Mouse (Mus musculus) embryonic facial prominence, embryonic 15.5 days (tissue): ENCODE measurements around the gene Lefty1. TPM values are rescaled to one million over a fixed set of nuclear protein-coding genes. Genes with fewer than 3 reads are reported as not detected.
"Not testable (repeated sequence)": the region's sequence is repeated elsewhere in the genome, so short reads cannot be mapped to it uniquely, and the experiment has no call there.

ENCODE experiments used
- ATAC-seq: fragments of 200-750 bp; cut with Nextera tagmentation; 2 replicates; pipeline ENCODE4 v1.8.0; 2017; ENCODE audit warnings: low read depth, moderate TSS enrichment; ENCODE audit not compliant: insufficient number of reproducible peaks, low FRiP score, low TSS enrichment
- H3K27ac ChIP-seq: fragments of 300-500 bp; sonication (generic); replicated peaks from 2 replicates; pipeline ENCODE4 v1.5.1; 2015; ENCODE audit warnings: mild to moderate bottlenecking, inconsistent platforms
- H3K27me3 ChIP-seq: fragments of 300-500 bp; sonication (generic); 2 replicates; pipeline ENCODE4 v1.6.1; 2015; ENCODE audit warnings: inconsistent platforms
- H3K36me3 ChIP-seq: fragments of 300-500 bp; sonication (generic); 2 replicates; pipeline ENCODE4 v1.6.1; 2015; ENCODE audit warnings: mild to moderate bottlenecking, inconsistent platforms
- H3K4me1 ChIP-seq: fragments of 300-500 bp; sonication (generic); 2 replicates; pipeline ENCODE4 v1.6.1; 2015; ENCODE audit warnings: inconsistent platforms
- H3K4me2 ChIP-seq: fragments of 300-500 bp; sonication (generic); replicated peaks from 2 replicates; pipeline ENCODE4 v1.6.1; 2015; ENCODE audit warnings: mild to moderate bottlenecking, inconsistent platforms
- H3K4me3 ChIP-seq: fragments of 300-500 bp; sonication (generic); replicated peaks from 2 replicates; pipeline ENCODE4 v1.5.1; 2015; ENCODE audit warnings: mild to moderate bottlenecking, inconsistent platforms
- H3K9ac ChIP-seq: fragments of 300-500 bp; sonication (generic); 2 replicates; pipeline ENCODE4 v1.6.1; 2015; ENCODE audit warnings: inconsistent platforms
- H3K9me3 ChIP-seq: fragments of 300-500 bp; sonication (generic); replicated peaks from 2 replicates; pipeline ENCODE4 v1.6.1; 2016; ENCODE audit warnings: inconsistent platforms
- WGBS: fragments of 180-500 bp; shearing (Covaris S2); methylation state at CpG from one replicate; pipeline ENCODE4 v1.1.7; 2015; 5-methylcytosine and 5-hydroxymethylcytosine counted together
- polyA plus RNA-seq: library from polyadenylated mRNA; unstranded; fragments of >200 nt; fragmentation: Nextera tagmentation; extraction: Ambion mirVana; gene quantifications from 2 replicates; pipeline ENCODE4 v1.2.1, GENCODE M21; 2015

Gene Lefty1
- polyA plus RNA-seq, 1 experiment from 2014 or later: 4.0 TPM

DNA sequence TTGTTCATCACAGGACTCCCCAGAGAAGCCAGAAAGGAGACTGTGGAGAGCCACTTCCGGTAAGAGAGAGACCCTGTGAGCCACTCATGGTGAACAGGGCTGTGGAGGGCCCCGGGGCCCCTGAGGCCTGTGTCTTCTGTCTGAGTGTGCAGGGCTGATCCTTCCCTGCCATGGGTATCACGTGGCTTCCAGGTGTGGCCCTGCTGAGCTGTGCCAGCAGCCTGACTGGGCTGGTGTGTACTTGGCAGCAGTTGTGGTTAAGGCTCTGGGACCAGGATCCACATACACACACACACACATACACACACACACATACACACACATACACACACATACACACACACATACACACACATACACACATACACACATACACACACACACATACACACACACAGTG lies 23.2 kb downstream of the Lefty1 start:
- H3K4me2 ChIP-seq: no peak overlapping the region
- no peaks in the 10 kb centered on the region for H3K27me3 ChIP-seq
- H3K9me3 ChIP-seq: no peaks in the 10 kb centered on the region
- peaks cover 72% of the 10 kb centered on the region for H3K36me3 ChIP-seq
- no peak overlapping the region for H3K27ac ChIP-seq
- ATAC-seq: no peak
- H3K9ac ChIP-seq: no peak overlapping the region
- H3K4me3 ChIP-seq: no peak overlapping the region
- peaks cover 8% of the 10 kb centered on the region; the same call in 1 of the 2 replicates for H3K4me1 ChIP-seq
- WGBS: 82% methylated on average over 3 of the region's 3 CpGs

DNA sequence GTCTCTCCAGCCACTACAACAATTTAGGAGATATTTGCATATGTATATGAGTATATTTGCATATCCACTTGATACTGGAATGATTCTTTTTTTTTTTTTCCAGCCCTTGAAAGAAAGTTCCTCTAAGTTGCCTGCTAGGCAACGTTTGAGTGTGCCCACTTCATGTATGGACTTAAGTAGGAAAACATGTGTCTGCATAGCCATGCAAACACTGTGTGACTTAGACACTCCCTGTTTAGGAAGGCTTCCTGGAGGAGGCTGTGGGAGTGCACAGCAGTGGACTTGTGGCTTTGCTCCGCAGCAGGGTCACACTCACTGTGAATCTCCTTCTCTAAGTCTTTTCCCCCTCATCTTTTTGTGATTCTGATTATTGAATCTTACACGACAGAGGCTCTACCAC lies 24.0 kb downstream of the Lefty1 start:
- H3K9me3 ChIP-seq: no peaks in the 10 kb centered on the region
- no peak overlapping the region for H3K9ac ChIP-seq
- no peak overlapping the region for H3K27ac ChIP-seq
- H3K4me3 ChIP-seq: no peak overlapping the region
- ATAC-seq: no peak
- WGBS: 58% methylated on average over 3 of the region's 3 CpGs
- H3K4me2 ChIP-seq: no peak overlapping the region
- no peaks in the 10 kb centered on the region for H3K27me3 ChIP-seq
- peaks cover 78% of the 10 kb centered on the region for H3K36me3 ChIP-seq
- H3K4me1 ChIP-seq: peaks cover 7% of the 10 kb centered on the region; the same call in 1 of the 2 replicates

DNA sequence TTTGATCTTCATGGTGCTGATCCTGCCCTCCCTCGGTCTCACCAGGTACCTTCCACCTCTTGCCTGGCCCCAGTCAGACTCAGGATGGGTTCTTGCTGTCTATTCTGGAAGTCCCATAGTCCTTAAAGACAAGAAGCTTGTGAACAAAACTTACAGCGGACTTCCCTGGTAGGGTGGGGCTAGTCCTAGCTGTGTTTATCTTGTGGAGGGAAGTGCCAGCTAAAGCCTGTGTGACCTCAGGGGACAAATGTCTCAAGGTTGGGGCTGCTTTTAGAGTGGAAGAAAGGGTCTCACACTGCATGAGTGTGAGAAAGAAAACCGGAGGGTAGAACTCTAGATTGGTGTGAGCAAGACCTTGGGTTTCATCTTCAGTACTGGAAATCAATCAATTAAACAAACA lies 31.0 kb downstream of the Lefty1 start:
- H3K9me3 ChIP-seq: no peaks in the 10 kb centered on the region
- H3K4me1 ChIP-seq: peaks cover 6% of the 10 kb centered on the region
- 83% methylated on average over 3 of the region's 3 CpGs for WGBS
- H3K4me3 ChIP-seq: no peak overlapping the region
- peaks cover 76% of the 10 kb centered on the region for H3K36me3 ChIP-seq
- H3K4me2 ChIP-seq: no peak overlapping the region
- no peaks in the 10 kb centered on the region for H3K27me3 ChIP-seq
- no peak overlapping the region for H3K9ac ChIP-seq
- ATAC-seq: no peak
- no peak overlapping the region for H3K27ac ChIP-seq

DNA sequence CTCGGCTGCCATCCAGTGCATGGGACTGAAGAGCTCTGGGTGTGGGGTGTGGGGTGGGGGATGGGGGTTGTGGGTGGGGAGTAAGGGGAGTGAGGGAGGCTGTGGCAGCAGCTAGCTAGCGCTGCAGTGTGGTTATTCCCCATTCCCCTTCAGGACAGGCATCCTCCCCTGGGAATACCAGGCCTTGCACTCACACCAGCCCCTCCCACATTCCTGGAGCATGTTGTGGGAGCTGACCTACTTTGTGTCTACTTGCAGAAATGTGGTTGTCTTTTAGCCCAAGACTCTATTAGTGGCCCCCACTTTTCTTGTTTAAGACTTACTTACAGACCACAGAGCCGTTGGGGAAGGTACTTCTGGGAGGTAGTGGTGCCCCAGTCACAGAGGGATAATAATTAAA lies 31.7 kb downstream of the Lefty1 start:
- H3K4me3 ChIP-seq: no peak overlapping the region
- peak overlapping the region; percentile 39 for H3K27ac ChIP-seq
- 0 out of 2 replicates have a peak, but pooled peaks have one; percentile 44 for ATAC-seq
- H3K9ac ChIP-seq: no peak overlapping the region
- no peaks in the 10 kb centered on the region for H3K27me3 ChIP-seq
- H3K36me3 ChIP-seq: peaks cover 76% of the 10 kb centered on the region
- no peak overlapping the region for H3K4me2 ChIP-seq
- peaks cover 6% of the 10 kb centered on the region for H3K4me1 ChIP-seq
- 32% methylated on average over 3 of the region's 3 CpGs for WGBS
- H3K9me3 ChIP-seq: no peaks in the 10 kb centered on the region

DNA sequence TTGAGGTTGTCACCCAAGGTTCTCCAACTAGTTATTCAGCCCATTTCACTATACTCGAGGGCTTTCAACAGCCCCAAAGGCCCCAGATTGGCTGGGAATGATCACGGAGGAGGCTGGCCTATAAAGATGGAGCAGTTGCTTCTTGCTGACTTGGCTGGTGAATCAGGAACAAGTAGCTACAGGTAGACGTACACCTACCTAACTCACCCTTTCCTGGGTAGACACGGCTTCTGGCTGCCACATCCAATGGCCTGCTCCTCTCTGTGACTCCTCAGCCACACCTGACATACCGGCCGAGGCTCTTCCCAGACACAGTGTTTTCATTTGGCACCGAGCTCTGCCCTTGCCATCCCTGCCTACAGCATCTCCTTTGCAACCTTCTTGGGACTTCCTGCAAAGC lies 32.4 kb downstream of the Lefty1 start:
- Histone ChIP-seq H3K4me2 (no peak overlapping the region), H3K27me3 (no peaks in the 10 kb centered on the region), H3K9ac (no peak overlapping the region), H3K27ac (no peak overlapping the region), H3K36me3 (peaks cover 75% of the 10 kb centered on the region), H3K4me1 (peaks cover 6% of the 10 kb centered on the region), H3K4me3 (no peak overlapping the region), H3K9me3 (no peaks in the 10 kb centered on the region)
- WGBS: 77% methylated on average over 7 of the region's 7 CpGs
- ATAC-seq: no peak

DNA sequence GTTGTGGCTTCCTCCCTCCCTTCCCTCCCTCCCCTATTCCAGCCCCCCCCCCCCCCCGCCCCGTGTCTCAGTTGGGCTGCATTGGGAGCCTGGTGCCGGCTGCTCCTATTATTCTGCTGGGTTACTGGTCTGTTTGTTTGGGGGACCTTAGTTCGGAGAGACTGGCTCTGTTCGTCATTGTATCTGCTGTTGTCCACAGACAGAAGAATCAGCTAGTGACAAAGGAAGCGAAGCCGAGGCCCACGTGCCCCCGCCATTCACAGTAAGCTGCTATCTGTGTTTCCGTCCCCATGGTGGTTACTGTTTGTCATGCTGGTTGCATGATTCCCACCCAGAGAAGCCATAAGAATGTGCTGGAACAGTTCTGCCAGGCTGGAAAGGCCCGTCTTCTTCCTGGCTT lies 38.1 kb downstream of the Lefty1 start:
- whole genome bisulfite sequencing: 80% methylated on average over 10 of the region's 11 CpGs
- Histone ChIP-seq H3K27me3 (no peaks in the 10 kb centered on the region), H3K4me3 (no peak overlapping the region), H3K36me3 (peaks cover 42% of the 10 kb centered on the region), H3K27ac (no peak overlapping the region), H3K4me1 (no peaks in the 10 kb centered on the region), H3K4me2 (no peak overlapping the region), H3K9ac (no peak overlapping the region), H3K9me3 (no peaks in the 10 kb centered on the region)
- ATAC-seq: no peak

DNA sequence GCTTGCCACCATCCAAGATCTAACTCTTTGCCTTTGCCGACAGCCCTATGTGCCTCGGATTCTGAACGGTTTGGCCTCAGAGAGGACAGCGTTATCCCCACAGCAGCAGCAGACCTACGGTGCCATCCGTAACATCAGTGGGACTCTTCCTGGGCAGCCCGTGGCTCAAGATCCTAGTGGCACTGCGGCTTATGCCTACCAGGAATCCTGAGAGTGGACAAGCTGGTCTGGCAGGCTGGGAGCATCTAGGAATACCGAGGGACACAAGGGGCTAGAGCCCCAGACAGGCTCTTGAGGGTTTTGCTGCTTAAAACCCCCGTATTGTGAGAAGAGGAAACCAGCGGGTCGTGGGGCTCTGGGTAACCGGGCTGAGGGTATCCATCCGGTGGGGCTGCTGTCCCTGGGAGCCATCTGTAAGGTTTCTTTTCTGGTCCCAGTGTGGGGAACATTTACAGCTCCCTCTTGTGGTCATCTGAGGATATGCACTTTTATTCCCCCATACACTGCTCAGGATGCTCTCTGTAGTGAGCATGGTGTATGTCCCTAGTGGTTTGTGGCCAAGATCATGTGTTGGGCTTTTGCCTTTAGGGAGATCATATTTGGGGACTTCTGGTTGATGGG lies 39.4 kb downstream of the Lefty1 start:
- WGBS: 54% methylated on average over 14 of the region's 14 CpGs
- no peaks in the 10 kb centered on the region for H3K27me3 ChIP-seq

DNA sequence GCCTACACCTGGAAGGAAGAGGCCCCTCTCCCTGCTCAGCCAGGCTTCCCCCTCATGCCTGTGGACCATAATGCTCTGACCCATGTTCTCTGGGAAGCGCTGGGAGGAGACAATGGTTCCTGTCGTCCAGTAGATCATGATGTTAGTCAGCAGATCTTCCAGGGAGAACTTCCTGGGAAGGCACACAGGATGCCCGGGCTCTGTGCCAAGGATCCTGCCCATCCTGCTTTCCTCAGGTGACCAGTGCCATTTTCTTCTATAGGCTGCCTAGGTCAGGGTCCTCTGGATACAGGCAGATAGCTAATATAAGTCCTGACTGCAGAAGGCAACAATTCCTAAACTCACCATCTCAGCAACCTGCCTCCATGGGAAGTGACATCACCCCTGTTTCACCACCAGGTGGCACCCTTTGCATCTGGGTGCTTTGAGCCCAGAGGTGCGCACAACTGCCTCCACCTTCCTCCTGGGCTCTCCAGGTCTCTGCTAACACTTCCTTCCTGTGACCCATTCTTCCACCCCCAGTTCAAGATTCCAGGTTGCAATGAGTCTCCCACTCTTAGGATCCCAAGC lies 41.4 kb downstream of the Lefty1 start:
- 64% methylated on average over 4 of the region's 4 CpGs for WGBS
- no peak for ATAC-seq
- peaks cover 22% of the 10 kb centered on the region for H3K36me3 ChIP-seq
- H3K27me3 ChIP-seq: no peaks in the 10 kb centered on the region
- no peak overlapping the region for H3K4me3 ChIP-seq
- 0 out of 2 replicates have a peak, but pooled peaks cover 5% of the 10 kb centered on the region for H3K4me1 ChIP-seq
- no peak overlapping the region for H3K9ac ChIP-seq
- H3K9me3 ChIP-seq: no peaks in the 10 kb centered on the region
- H3K4me2 ChIP-seq: no peak overlapping the region
- no peak overlapping the region for H3K27ac ChIP-seq

More for the DNA sequence above, 39.4 kb downstream of the Lefty1 start:
- H3K4me2 ChIP-seq: no peak overlapping the region
- no peaks in the 10 kb centered on the region for H3K4me1 ChIP-seq
- ATAC-seq: 0 out of 2 replicates have a peak, but pooled peaks have one; percentile 48
- no peak overlapping the region for H3K9ac ChIP-seq
- no peaks in the 10 kb centered on the region for H3K9me3 ChIP-seq
- H3K27ac ChIP-seq: no peak overlapping the region
- H3K36me3 ChIP-seq: peaks cover 34% of the 10 kb centered on the region
- no peak overlapping the region for H3K4me3 ChIP-seq

DNA sequence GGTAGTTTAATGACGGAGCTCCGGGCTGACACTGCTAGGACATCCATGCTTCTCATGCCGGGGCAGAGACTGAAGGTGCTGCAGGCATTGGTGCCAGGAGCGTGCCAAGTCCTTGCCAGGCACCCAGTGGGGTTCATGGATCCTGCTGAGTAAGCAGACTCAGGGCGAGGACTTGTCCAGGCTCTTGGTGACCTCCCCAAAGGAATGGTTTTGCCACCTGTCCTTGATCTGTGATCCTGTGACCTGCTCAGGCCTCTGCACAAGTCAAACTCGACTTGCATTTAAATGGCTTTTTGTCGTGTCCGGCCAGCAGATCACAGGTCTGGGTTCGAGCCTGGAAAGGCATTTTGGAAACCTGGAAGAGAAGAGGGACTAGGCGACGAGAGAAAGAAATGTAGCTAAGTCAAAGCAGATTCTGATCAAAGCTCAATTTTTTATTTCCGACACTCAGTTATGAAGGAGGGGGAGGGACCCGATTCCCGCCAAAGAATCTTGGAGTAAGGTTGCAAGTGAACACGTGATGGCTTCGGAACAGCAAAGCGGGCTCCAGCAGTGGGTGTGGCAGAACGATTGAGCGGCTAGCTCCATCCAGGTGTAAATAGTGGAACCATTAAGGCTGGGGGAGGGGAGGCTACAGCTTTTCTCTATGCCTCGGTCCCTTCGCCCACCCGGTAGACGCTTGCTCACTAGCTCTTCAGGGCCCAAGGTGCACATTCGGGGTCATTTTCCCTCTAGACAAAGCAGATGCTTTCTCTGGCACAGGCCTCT lies 44.8 kb downstream of the Lefty1 start:
- Histone ChIP-seq H3K4me3 (no peak overlapping the region), H3K4me1 (0 out of 2 replicates have a peak, but pooled peaks cover 5% of the 10 kb centered on the region), H3K36me3 (no peaks in the 10 kb centered on the region), H3K9ac (no peak overlapping the region), H3K27me3 (no peaks in the 10 kb centered on the region), H3K27ac (no peak overlapping the region), H3K9me3 (no peaks in the 10 kb centered on the region), H3K4me2 (no peak overlapping the region)
- WGBS: 72% methylated on average over 24 of the region's 24 CpGs
- ATAC-seq: no peak

DNA sequence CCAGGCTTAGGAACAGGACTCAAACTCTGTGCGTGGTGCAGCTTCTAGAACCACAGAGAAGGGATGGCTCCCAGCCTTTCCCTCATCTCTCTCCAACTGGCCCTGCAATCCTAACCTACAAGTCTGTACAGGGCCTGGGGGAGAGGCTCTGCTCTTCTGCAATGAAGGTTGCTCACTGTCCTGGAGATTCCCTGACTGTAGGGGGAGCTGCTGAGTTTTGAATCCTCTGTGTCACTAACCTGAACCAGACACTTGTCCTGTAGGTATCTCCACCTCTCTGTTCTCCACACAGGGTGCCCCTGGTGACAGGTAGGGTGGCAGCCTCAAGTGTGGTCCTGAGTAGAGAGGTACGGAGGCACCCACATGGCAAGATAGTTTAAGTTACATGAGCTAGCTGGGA lies 45.6 kb downstream of the Lefty1 start:
- ATAC-seq: no peak
- 0 out of 2 replicates have a peak, but pooled peaks cover 5% of the 10 kb centered on the region for H3K4me1 ChIP-seq
- H3K27ac ChIP-seq: no peak overlapping the region
- H3K27me3 ChIP-seq: no peaks in the 10 kb centered on the region
- H3K4me3 ChIP-seq: no peak overlapping the region
- no peaks in the 10 kb centered on the region for H3K9me3 ChIP-seq
- H3K9ac ChIP-seq: no peak overlapping the region
- WGBS: 72% methylated on average over 2 of the region's 2 CpGs
- no peaks in the 10 kb centered on the region for H3K36me3 ChIP-seq
- H3K4me2 ChIP-seq: no peak overlapping the region

DNA sequence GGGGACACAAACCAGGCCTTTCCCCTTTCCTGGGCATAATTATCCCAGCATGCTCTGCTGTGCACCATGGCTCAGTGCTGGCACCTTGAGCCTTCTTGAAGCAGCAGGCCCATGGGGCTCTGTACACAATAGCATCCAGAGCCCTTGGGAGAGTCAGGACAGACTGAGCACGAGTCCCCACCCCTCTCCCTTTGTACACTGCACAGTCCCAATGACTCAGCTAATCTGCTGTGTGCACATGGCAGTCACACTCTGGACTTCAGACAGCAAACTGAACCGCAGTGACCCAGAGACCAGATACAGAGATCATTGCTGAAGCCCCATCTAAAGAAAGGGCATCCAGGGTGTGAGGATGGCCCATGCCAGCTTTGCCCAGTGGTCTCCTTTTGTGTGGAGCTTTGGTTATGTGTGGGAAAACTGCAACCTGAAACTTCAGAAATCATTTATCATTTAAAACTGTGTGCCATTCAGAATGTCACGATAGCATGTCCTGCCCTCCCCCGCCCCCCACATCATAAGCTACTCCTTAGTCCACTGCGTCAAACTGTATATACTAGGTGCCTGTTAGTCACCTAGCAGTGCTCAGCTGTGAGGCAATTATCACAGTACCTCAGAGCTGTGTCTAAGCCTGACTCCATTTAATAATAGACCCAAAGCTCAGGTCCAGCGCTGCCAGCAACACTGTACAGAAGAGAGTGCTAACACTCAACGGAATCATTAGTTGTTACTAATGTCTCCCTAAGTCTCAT lies 46.6 kb downstream of the Lefty1 start:
- H3K4me2 ChIP-seq: not testable (repeated sequence)

More for the DNA sequence above, 46.6 kb downstream of the Lefty1 start:
- H3K9ac ChIP-seq, ATAC-seq, H3K27me3 ChIP-seq, H3K9me3 ChIP-seq, H3K4me1 ChIP-seq, H3K4me3 ChIP-seq, H3K27ac ChIP-seq, H3K36me3 ChIP-seq: not testable (repeated sequence)
- WGBS: 79% methylated on average over 7 of the region's 7 CpGs
